Mouse (Mus musculus) erythroid progenitor cell, adult 5-6 weeks (primary cell): ENCODE results near the gene Plekhh2. TPM values are rescaled to one million over a fixed set of nuclear protein-coding genes. Genes with fewer than 3 reads are reported as not detected.
A peak's percentile ranks its signal among the peaks of the same experiment; 100 is the strongest.

Source experiments
- ATAC-seq: replicated peaks from 2 replicates; pipeline ENCODE4 v1.8.0; 2016; ENCODE audit warnings: moderate number of reproducible peaks, mild to moderate bottlenecking, moderate TSS enrichment, inconsistent platforms; ENCODE audit not compliant: poor library complexity, low FRiP score, severe bottlenecking
- total RNA-seq, 2 experiments: library from RNA; stranded (forward) in 1 of 2; stranded (reverse) in 1 of 2; fragments of 150-400 nt in 1 of 2; fragments of 186-747, 209-891 nt in 1 of 2; gene quantifications; 2 replicates each; pipeline versions ENCODE4 v1.2.3 to v1.2.4; 2015 to 2017; ENCODE audit warnings: low replicate concordance in 2 of 2

The Plekhh2 gene
- total RNA-seq, 2 experiments from 2014 or later = not detected

DNA sequence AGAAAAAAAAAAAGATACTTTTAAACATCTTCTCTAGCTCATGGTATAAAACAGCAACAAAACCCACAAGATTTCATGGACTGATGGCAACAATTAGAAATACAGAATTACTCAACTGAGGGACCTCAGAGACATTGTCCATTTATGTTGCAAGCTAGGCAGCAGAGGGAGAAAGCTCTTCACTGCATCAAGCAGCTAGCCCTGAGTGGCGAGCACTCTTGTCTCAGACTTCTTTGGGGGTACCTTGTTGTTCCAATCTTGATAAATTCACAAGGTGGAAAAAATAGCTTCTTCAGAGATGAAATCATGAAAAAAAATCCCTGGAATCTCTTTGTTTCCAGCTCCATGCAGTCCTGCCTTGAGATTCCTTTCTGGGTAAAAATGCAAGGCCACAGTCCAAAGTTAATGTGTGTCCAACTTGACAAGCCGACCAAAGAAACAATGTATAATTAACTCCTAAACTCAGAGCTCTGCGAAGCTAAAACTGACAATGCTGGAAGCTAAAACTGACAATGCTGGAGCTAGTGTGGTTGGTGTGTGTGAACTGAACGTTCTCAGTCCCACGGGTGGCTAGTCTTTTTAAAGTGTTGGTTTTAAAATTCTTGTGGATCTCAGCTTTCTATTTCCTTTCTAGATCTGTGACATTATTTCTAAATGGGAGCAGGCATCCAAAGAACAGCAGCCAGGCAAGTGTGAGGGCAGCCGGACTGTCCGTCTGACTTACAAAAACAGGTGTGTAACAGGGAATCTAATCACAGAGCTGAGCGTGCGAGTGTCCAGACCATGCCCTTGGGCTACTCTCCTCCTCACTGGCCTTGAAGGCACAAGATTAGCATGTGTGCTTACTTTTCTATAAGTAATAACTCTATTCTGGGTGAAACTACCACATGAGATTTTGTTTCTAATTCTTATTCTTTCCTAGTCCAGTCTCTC lies 88.6 kb downstream of the Plekhh2 start:
- no peak for ATAC-seq

DNA sequence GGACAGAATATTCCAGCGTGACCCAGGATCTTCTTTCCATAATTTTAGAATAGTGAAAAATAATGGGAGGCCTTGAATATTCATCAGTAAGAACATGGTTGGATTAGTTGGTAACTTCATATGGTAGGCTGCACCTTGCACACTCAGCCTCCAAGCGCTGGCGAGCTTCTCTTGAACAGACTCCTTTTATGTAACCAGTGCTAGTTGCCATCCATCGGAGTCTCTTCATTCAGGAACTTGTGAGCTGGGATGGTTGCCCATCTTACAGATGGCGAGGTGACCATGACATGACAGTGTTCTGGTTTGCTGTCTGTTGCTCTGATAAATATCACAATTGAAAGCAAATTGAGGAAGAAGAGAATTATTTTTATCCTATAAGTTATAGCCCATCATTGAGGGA lies 90.1 kb downstream of the Plekhh2 start:
- ATAC-seq = no peak

DNA sequence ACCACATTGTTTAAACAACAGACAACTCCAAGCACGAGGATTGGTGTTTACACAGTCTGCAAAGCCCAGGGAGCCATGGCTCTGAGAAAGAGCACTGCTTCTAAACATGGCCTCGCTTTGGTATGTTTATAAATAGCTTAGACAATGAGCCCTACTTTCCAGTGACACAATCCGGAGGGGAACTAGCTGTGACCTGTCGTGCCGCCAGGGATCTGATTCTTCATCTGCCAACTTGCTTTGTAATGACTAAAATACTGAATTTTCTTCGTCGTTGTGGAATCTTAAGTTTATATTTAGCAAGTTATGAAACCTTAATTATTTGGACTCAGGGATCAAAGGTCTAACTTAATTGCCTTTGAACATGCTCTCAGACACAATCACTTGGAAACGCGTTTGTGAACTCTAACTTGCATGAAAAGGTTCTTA lies 91.5 kb downstream of the Plekhh2 start:
- ATAC-seq = no peak

DNA sequence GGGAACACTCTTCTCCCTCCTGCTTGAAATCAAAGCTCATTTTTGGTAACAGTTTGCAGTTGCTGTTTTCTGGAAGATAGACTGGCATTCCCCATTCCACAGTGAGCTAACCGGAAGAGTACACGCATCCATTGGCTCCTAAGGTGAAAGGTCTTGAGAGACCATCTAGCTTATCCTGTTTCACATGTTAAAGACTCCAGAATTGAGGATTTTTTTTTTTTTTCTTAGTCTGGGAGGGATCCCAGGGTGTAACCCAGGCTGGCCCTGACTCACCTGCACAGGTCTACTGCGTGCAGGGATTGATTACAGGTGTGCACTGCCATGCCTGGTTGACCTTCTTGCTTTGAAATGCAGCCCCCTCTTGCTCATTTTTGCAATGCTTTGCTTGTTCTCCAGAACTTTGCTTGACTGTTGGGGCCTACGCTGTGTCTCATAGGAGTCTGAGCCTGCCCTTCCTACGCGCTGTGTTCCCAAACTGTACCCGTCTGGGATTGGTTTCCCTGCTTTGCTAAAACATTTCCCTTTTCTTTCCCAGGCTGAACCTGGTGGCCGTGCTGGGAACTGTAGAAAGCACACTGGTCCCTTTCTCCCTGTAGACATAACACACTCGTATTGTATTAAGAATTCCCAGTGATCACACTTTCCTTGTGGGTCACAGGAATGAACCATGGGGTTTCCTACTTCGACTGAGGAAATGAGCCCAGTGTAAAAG lies 92.2 kb downstream of the Plekhh2 start:
- no peak for ATAC-seq

DNA sequence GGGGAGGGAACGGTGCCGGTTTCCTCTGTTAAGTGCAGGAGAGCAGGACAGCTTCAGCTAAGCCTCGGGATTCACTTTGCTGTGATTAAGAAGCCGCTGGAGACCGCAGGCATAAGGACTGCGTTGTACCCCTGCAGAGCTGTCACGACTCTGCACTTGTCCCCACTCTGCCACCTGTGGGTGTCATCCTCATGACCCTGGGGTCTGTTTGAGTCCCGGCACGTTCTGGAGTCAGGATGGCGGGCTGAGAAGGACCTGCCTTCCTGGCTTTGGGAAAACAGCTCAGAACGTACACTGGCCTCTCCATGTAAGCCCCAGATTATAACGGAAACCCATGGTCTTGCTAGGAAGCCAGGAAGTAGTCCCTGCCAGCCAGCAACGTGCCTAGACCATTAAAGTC lies 95.3 kb downstream of the Plekhh2 start:
- ATAC-seq = no peak

DNA sequence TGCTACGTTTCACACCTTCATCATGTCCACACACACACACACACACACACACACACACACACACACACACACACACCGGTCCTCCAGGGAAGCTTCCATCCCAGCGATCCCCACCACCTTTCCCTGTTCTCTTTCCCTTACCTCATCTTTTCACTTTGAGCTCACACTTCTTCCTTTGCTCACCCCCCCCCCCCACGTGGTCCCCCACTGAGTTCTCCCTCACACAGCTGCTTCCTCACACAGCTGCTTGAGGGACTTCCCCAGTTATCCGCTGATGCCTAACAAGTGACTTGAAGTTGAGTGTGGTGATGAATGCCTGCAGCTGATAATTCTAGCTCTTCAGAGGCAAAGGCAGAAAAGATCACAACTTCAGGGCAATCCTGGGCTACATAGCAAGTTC lies 95.9 kb downstream of the Plekhh2 start:
- ATAC-seq = no peak

DNA sequence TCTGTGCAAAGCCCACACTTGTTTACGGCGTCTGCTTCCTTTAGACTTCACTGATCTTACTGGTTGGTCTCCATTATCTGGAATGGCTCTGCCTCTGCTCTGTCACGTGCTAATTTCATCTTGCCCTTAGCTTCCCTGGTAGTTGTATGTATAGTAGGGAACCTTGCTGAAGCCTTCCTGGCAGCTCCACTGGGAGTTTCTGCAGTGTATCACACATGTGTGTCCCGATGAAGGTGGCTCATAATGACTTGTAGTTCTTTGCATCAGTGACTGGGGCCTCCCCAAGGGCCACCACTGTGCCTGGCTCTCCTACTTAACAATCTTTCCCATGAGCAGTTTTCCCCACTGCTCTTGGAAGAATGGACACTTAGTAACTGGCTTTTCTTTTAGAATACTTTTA lies 96.9 kb downstream of the Plekhh2 start:
- ATAC-seq = no peak

DNA sequence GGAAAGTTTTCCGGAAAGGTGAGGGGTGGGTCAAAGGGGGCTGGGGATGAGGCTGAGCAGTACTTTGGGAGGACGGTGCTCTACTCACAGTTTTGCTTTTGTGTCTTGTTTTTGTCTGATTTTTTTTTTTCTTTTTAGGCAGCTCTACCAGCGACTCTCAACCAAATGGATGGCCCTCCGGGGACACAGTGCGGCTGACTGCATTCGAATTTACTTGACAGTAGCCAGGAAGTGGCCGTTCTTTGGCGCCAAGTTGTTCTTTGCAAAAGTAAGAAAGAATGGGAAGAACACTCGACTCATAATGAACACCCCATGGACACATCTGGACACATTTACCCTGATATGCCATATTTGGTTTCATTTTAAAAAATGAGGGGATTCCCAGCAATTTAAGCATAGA lies 99.8 kb downstream of the Plekhh2 start:
- no peak for ATAC-seq

DNA sequence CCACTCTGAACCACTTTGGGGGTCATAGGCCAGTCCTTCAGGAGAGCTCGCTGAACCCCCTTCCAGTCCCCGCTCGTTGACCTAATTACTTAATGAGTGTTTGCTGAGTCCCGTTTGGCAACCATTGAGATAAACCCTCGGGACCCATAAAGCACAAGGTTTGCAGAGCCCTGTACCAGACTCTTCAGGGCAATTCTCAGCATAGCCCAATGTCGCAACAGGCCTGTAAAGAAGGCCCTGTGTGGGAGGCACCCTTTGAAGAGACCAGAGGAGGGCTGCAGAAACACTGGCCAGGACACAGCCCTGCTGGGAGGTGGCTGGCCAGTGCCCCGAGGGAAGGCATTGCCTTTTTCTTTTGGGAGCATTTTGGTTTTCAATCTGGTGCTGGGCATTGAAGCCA lies 100.3 kb downstream of the Plekhh2 start:
- ATAC-seq = no peak

DNA sequence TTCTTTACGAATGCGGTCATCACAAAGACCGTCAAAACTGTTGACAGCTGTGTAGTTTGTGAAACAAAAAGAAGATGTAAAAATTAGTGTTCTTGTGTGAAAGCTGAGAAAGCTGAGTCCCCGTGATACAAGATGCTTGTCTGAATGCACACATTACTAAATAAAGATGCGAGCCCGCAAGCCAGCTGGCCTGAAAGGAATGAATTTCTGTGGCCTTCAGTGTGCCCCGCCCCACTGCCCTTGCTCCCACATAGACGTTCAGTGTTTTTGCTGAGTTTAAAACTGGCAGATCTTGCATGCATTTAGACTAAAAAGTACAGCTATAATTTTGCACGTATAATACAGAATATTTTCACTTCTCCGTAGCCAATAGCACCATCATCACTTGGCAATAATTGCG lies 104.1 kb downstream of the Plekhh2 start:
- ATAC-seq = no peak

DNA sequence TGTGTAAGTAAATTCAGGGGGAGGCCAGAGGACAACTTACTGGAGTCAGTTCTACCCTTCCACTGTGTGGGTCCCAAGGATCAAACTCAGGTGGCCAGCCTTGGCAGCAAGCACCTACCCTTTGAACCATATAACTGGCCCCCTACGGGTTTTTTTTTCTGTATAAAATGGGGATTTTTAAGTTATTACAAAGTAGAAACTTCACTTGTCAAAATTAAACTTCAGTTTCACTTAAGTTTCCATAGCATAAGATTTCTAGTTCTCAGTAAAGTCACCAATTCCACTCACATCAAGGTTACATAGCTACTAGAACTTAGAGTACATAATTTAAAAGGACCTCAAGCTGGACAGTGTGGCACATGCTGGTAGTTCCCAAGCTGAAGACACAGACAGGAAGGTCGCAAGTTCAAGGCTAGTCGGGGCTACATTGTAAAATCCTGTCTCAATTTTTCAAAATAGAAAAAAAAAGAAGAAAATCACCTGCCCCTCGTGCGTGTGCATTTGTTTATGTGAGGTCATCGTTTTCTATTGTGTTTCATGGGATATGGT lies 104.9 kb downstream of the Plekhh2 start:
- no peak for ATAC-seq

DNA sequence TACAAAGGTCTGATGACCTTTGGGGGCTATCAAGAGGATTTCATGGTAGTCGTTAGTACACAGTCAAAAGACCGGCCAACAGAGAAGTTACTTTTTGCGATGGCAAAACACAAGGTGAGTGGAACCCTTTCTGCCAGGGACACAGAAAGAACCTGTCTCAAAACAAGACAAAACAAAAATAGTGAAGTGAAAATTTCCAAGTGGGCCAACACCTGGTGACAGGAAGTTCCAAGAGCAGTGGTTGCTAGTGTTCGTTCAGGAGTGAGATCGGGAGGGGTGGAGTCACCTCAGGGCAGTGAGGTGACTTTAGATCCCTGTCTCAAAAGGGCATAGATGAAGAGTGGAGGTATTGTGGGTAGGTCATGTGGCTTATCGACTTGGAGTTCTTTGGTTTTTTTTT lies 106.3 kb downstream of the Plekhh2 start:
- no peak for ATAC-seq

DNA sequence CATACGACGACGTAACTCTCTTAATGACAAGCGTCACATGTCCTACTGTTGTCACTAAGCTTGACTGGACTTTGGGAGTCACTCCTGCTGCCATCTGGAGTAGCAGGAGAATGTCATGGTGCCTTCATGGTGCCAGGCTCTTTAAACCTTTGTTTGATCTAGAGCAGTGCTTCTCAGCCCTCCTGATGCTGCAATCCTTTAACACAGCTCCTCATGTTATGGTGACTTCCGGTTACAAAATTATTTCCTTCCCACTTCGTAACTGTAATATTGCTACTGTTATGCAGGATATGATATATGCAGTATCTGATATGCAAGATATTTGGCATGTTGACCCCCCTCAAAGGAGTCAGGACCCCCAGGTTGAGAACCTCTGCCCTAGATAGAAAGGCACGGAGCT lies 107.4 kb downstream of the Plekhh2 start:
- no peak for ATAC-seq

DNA sequence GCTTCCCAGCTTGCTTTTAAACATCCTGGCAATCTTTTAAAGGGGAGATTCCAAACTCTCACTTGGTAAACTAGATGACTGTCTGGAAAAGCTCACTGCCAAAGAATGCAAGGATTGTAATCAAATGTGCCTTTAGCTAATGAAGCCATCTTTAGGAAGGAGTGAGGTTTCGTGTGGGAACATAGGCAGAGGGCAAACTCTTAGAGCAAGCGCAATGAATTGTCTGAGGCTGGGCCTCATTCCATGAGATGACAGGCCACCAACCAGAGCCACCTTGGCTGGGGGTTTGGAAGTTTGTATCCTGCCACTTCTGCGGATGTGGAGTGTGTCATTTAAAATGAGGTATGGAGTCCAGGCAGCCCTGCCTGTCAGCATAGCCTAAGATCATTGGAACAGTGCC lies 108.4 kb downstream of the Plekhh2 start:
- ATAC-seq = no peak

DNA sequence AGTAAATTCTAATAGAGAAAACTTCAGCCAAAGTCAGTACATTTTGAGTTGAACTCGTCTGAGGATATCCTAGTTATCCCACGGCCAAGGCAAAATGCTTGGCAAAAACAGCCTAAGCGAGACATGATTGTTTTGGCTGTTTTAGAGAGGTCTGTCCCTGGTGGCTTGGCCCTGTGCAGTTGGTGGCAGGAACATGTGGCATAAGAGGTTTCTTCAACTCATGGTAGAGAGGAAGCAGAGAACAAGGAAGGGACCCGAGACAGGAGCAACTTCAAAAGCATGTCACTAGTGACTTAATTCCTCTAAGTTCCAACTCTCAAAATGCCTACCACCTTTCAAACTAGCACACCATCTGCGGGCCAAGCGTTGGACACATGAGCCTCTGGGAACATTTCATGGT lies 108.9 kb downstream of the Plekhh2 start:
- ATAC-seq = no peak

DNA sequence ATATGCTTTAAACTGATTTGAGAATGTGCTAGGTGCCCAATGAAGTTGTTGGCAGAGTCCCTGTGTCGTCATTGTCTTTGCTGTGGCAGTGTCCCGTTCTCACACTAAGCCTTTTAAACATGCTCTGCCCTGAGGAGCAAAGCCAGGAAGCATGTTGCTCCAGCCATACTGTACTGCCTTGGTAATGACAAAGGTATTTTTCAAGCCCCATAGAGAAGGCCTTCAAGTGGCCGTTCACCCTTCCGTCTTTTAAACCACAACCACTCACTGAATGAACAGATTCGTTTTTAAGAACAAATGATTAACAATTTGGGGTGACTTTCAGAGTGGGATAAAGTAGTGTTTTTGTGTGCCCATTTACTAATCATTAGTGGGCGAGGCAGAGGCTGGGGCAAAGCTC lies 109.5 kb downstream of the Plekhh2 start:
- no peak for ATAC-seq

DNA sequence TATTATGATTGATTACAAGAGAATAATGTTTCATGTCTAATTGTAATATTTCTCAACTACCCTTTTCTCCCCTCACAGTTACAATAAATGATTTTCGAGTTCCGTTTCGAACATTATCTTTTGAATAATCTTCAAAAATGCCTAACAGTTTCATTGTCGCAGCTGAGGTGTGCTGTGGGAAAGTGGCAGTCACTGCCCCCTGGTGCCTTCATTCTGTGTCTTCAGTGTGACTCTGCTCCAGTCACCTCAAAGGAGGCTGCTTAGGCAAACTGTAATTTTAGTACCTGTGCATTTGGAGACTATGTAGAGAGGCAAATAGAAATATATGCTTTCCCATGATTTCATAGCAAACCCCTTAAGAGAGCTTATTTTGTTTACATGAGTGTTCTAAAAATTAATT lies 110.3 kb downstream of the Plekhh2 start:
- no peak for ATAC-seq

DNA sequence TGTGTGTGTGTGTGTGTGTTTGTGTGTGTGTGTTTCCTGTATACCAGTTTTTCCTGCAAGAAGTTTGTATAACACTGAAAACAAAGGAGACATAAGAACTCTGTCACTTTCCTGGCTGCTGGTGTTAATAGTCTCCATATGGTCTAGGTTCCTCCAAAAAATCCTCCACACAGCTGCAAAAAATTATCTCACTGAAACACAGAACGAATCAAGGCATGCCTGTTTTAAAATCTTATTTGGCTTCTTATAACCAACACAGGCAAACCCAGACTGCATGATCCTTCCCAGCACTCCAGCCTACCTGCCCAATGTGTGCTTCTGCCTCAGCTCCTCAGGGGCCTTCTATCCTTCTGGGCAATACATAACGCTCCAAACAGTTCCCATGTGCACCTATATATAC lies 111.2 kb downstream of the Plekhh2 start:
- ATAC-seq = no peak

DNA sequence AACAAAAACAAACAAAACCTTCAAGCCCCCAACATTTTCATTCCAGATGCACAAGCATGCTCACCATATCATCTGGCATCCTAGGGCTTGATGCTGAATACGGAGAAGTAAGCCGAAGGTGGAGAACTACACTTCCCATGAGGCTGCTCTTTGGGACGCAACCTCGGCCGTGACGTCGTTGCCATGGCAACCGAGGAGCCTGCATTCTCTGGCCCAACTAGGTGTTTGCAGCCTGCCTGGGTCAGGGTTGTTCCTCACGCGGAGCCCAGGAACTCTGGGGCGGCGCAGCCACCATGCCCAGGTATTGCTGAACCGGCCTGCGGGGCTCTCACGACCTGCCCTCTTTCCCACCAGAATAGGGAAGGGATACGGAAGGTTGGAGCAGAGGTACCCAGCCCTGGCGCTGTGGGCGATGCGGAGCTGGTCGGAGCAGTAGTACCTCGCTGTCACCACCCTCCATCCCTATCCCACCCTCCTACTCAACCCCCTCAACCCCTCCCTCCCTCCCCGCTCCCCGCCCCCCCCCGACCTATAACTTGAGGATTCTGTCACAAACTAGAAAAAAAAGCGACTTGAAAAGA lies 114.7 kb downstream of the Plekhh2 start, which contains the start of gene Dync2li1:
Gene Dync2li1 (plus strand): TSS at position 221 of the 581 bp plus-strand sequence.
- ATAC-seq = 0 out of 2 replicates have a peak, but pooled peaks have one; percentile 49

DNA sequence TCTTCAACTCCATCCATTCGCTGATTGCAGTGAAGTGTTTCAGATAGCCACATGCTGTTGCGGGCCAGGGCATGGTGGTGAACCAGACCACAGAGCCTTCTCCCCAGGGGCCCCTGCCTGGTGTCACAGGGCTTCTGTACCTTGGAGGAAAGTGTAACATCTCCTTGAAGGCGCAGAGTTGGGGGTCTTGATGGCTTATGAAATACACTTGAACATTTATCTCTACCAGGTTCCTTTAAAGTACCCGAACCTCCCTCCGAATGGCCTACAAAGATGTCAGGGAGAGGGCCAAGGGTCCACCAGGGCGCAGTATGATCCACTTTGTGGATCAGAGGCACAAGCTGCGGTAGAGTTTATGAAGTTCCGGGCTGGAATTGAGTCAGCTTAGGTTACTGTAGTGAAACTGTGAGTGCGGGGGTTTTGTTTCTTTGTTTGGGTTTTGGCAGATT lies 115.2 kb downstream of the Plekhh2 start:
- ATAC-seq = no peak
